Mouse (Mus musculus) liver, embryonic 11.5 days (tissue): ENCODE data around the gene Mab21l2. TPM values are rescaled to one million over a fixed set of nuclear protein-coding genes. Genes with fewer than 3 reads are reported as not detected.

Source experiments
- ATAC-seq: fragments of 200-750 bp; cut with Nextera tagmentation; replicated peaks from 2 replicates; pipeline ENCODE4 v1.8.0; 2017; ENCODE audit warnings: moderate number of reproducible peaks, mild to moderate bottlenecking, moderate TSS enrichment, moderate library complexity; ENCODE audit not compliant: low FRiP score
- DNase-seq: peaks from one replicate; pipeline ENCODE4 v3.0.0-alpha.2; 2017; ENCODE audit warnings: low spot score
- H3K27ac ChIP-seq: fragments of 300-500 bp; sonication (generic); 2 replicates; pipeline ENCODE4 v1.5.1; 2014; ENCODE audit warnings: mild to moderate bottlenecking, low read depth, low read length, control low read depth
- H3K27me3 ChIP-seq: fragments of 300-500 bp; sonication (generic); replicated peaks from 2 replicates; pipeline ENCODE4 v1.6.1; 2014; ENCODE audit warnings: low read length, mixed read lengths; ENCODE audit not compliant: control insufficient read depth, insufficient read depth
- H3K36me3 ChIP-seq: fragments of 300-500 bp; sonication (generic); 2 replicates; pipeline ENCODE4 v1.6.1; 2014; ENCODE audit warnings: mild to moderate bottlenecking, low read length, moderate library complexity, mixed read lengths; ENCODE audit not compliant: control insufficient read depth, insufficient read depth
- H3K4me1 ChIP-seq: fragments of 300-500 bp; sonication (generic); replicated peaks from 2 replicates; pipeline ENCODE4 v1.6.1; 2014; ENCODE audit warnings: low read length, mixed read lengths; ENCODE audit not compliant: control insufficient read depth, insufficient read depth
- H3K4me2 ChIP-seq: fragments of 300-500 bp; sonication (generic); 2 replicates; pipeline ENCODE4 v1.6.1; 2014; ENCODE audit warnings: mild to moderate bottlenecking, control low read depth, moderate library complexity
- H3K4me3 ChIP-seq: fragments of 300-500 bp; sonication (generic); 2 replicates; pipeline ENCODE4 v1.5.1; 2014; ENCODE audit warnings: low read depth, low read length, control low read depth
- H3K9ac ChIP-seq: fragments of 300-500 bp; sonication (generic); 2 replicates; pipeline ENCODE4 v1.6.1; 2014; ENCODE audit warnings: low read depth, low read length, control low read depth
- H3K9me3 ChIP-seq: fragments of 300-500 bp; sonication (generic); 2 replicates; pipeline ENCODE4 v1.6.1; 2016; ENCODE audit warnings: low read length, inconsistent platforms, mixed read lengths; ENCODE audit not compliant: control insufficient read depth
- WGBS: fragments of 180-500 bp; shearing (Covaris S2); extraction: QIAGEN DNeasy Blood & Tissue Kit; methylation state at CpG from one replicate; pipeline ENCODE4 v1.1.7; 2014; 5-methylcytosine and 5-hydroxymethylcytosine counted together
- polyA plus RNA-seq: library from polyadenylated mRNA; unstranded; fragments of >200 nt; fragmentation: Nextera tagmentation; extraction: Ambion mirVana; gene quantifications from 2 replicates; pipeline ENCODE4 v1.2.1, GENCODE M21; 2014

Gene Mab21l2
- polyA plus RNA-seq, 1 experiment from 2014 or later, result 19.4 TPM

DNA sequence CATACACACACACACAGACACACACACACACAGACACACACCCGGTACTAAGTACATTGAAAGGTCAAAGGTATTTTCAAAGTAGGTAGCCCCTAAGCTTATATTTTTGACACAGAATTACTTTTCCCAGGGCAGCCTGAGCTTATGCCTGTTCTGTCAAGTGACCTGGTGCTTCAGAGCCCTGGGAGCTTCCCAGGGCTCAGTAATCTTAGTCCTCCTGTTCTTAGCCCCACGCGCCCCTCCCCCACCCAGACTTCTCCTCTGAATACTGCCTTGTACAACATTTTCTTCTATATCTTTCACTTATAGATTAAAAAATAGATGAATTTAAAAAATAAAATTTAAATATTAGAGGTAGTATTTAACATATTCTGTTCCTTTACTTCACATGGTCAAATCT is 3.6 kb downstream of the Mab21l2 start:
- H3K9ac ChIP-seq, result no peak overlapping the region
- H3K4me2 ChIP-seq, result no peak overlapping the region

DNA sequence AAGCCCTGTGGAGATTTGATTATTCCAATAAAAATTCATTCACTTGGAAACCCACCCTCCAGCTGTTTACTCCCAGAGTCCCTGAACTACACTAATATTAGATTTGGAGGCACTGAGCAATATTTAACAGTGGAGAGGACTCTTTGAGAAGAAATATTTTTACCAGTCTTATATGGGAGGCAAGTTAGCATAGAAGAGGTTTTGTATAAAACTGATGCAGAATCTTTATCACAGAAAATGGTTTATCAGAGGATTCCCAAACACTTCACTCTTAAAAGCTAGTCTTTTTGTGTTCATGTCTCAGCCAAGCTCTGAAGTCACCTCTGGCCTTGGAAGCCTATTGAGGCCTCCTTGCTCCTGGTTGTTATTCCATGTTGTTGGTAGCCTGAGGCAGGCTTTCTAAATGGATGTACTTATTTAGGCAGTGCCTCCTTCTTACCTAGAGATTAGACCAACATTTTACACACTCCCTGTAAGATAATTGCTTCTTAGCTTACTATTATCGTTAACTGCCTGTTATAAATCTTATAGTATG is 6.5 kb downstream of the Mab21l2 start:
- H3K27me3 ChIP-seq, result peaks cover 12% of the 10 kb centered on the region
- no peak overlapping the region for H3K4me2 ChIP-seq
- WGBS, result 73% methylated on average over 1 of the region's 1 CpGs
- no peaks in the 10 kb centered on the region for H3K9me3 ChIP-seq
- H3K9ac ChIP-seq, result no peak overlapping the region
- H3K4me1 ChIP-seq, result peaks cover 2% of the 10 kb centered on the region
- no peak overlapping the region for H3K27ac ChIP-seq
- no peak for DNase-seq
- H3K36me3 ChIP-seq, result no peaks in the 10 kb centered on the region
- H3K4me3 ChIP-seq, result no peak overlapping the region
- no peak for ATAC-seq

More for the DNA sequence above, 3.6 kb downstream of the Mab21l2 start:
- H3K36me3 ChIP-seq, result no peaks in the 10 kb centered on the region
- ATAC-seq (no peak), DNase-seq (no peak)
- 45% methylated on average over 3 of the region's 3 CpGs for WGBS
- no peak overlapping the region for H3K27ac ChIP-seq
- no peak overlapping the region; the same call in 1 of the 2 replicates for H3K4me3 ChIP-seq
- H3K9me3 ChIP-seq, result no peaks in the 10 kb centered on the region
- H3K4me1 ChIP-seq, result peaks cover 13% of the 10 kb centered on the region
- H3K27me3 ChIP-seq, result peaks cover 37% of the 10 kb centered on the region

DNA sequence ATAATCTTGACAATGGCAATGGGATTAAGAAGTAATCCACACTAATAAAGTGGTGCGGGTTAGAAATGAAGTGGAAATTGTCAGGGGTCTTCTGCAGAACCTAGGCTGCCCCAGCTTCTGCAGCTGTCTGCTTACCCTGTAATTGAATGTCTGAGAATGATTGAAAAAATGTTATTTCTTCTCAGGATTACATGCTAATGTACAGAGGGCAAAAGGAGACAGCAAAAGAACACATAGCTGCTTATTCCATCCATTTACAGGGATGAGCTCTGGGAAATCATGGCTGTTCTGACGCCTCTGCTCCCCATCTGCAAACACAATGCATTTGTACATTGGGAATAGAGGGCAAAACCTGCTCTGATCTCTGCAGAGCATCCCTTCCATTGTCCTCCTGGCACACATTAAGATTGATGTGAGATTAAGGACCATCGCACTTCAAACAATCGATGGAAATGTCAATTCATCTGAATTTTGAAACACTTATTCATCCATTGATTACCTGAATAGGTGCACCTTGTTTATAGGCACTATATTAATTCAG is 7.3 kb downstream of the Mab21l2 start:
- H3K4me1 ChIP-seq, result no peaks in the 10 kb centered on the region
- no peaks in the 10 kb centered on the region for H3K9me3 ChIP-seq
- no peak for ATAC-seq
- H3K36me3 ChIP-seq, result no peaks in the 10 kb centered on the region
- no peak overlapping the region for H3K27ac ChIP-seq
- WGBS, result 74% methylated on average over 4 of the region's 4 CpGs
- no peak overlapping the region for H3K9ac ChIP-seq
- H3K27me3 ChIP-seq, result peaks cover 4% of the 10 kb centered on the region
- no peak for DNase-seq
- no peak overlapping the region for H3K4me2 ChIP-seq
- no peak overlapping the region for H3K4me3 ChIP-seq

DNA sequence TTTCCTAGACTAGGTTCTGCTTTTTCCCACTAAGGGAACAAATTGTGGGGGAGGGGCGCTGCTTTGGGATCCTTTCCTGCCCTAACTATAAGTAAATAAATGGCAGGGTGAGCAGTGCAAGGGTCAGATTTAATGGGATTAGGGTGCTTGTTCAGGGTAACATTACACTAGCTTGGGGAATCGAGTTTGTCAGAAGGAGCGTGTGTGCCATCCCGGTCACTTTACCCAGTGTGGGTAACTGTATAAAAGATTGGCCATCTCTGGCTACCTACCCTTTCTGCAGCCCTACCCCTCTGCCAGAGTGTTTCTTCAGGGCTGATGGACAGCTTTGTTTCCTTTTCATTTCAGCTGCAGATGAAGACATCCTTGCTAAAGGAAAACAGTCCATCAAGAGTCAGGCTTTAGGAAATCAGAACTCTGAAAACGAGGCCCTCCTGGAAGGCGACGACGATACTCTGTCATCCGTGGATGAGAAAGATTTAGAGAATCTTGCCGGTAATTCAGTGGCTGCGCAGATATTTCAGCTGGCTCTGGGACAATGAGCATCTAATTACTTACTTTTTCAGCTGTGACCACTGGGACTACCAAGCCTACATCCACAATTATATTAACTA is 8.8 kb downstream of the Mab21l2 start:
- Histone ChIP-seq H3K4me1 (no peaks in the 10 kb centered on the region), H3K9ac (no peak overlapping the region), H3K9me3 (no peaks in the 10 kb centered on the region), H3K27ac (peak overlapping the region; percentile 8; the same call in 1 of the 2 replicates), H3K4me2 (peak overlapping the region; percentile 9; the same call in 1 of the 2 replicates), H3K4me3 (no peak overlapping the region), H3K27me3 (no peaks in the 10 kb centered on the region), H3K36me3 (no peaks in the 10 kb centered on the region)
- DNase-seq (no peak), ATAC-seq (no peak; the same call in 1 of the 2 replicates)
- 67% methylated on average over 11 of the region's 11 CpGs for WGBS

DNA sequence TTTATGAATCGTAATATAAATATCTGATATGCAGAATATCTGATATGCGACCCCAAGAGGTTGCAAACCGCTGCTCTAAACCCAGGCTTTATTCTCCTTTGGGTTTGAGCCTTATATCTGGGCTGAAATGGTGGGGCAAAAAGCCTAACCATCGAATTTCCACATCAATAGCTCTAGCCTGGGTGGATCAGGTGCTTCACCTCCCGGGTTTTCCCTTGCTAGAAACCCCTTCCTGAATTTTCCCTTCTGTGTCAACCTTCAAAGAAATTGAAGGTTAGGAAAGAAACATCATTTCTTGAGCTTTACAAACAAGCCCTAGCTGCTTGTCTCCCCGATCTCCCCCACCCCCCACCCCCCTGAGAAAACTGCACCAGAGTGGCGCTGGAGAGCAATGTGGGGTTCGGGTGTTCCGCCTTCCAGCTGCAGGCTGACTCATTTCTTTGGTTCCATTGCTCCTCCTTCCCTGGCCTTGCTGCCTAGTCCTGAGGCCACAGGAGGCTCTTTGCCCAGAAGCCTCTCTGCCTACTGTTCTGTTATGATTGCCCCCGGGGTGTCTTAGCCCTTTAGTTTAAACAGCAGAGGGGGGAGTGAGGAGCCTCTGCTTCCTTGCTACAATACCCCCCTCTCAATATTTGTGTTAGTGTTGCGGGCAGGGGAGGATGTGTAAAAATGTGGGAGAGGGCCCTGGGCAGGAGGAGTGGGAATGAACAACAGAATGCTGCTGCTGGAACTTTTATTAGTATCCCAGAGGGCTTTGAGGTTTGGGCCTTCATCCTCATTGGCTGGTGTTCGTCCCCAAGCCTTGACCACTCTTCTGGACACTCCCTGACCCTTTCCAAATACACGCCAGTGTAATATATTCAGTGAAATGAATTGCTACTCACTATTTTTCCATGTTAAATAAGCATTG is 9.5 kb downstream of the Mab21l2 start:
- DNase-seq, result no peak
- Histone ChIP-seq H3K9ac (no peak overlapping the region), H3K36me3 (no peaks in the 10 kb centered on the region), H3K4me2 (peak overlapping the region; percentile 9; the same call in 1 of the 2 replicates), H3K27me3 (no peaks in the 10 kb centered on the region), H3K4me1 (no peaks in the 10 kb centered on the region), H3K27ac (peak overlapping the region; percentile 23; the same call in 1 of the 2 replicates), H3K4me3 (no peak overlapping the region), H3K9me3 (no peaks in the 10 kb centered on the region)
- 39% methylated on average over 13 of the region's 13 CpGs for WGBS
- peak; percentile 23; the same call in 1 of the 2 replicates for ATAC-seq

DNA sequence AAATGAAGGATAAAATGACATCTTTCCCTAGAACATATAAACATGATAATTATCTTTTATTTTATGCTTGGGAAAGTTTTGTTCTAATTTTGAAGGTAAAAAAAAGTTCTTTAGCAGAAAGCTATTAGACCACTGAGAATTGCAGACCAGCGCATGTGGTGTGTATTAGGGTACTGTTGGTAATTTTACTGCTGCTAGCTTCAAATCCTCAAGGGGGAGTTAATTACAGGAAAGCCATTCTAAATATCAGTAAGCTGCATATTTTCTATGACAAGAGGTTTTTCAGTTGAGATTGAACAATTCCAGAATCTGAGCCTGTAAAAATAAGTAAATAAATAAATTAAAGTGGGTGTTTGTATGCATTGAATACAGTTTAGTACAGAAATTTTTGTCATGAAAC is 11.7 kb downstream of the Mab21l2 start:
- Histone ChIP-seq H3K9ac (no peak overlapping the region), H3K4me3 (no peak overlapping the region), H3K27ac (no peak overlapping the region), H3K36me3 (no peaks in the 10 kb centered on the region), H3K9me3 (no peaks in the 10 kb centered on the region), H3K4me2 (no peak overlapping the region), H3K27me3 (no peaks in the 10 kb centered on the region), H3K4me1 (no peaks in the 10 kb centered on the region)
- 85% methylated on average over 1 of the region's 1 CpGs for WGBS
- no peak for DNase-seq
- no peak for ATAC-seq

DNA sequence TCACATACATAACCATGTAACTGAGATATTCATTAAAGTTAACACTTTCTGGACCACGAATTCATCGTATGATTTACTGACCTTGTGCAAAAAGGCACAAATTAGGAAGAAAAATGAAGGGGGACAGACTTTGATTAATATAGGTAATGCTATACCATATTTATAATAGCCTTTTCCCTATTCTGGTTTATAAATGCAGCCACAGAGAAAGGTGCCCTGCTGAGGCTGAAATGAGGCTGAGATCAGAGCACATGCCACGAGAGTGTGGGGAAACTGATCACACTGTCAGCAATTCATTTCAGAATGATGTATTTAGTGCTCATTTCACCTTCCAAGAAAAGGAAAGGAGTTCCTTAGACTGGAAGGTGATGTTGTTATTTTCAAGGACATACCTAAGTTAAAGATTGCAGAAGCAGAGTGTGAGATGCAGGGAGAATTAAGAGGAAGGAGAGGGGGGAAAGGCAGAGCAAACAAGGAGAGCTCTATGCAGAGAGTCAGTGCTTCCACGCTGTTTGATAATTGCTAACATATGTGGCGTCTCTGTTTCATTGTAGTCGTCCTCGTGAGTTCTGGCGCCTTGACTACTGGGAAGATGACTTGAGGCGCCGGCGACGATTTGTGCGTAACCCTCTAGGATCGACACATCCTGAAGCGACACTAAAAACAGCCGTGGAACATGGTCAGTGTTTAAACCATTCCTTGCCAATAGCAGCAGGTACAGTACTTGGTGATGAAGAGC is 16.7 kb downstream of the Mab21l2 start:
- H3K4me2 ChIP-seq, result no peak overlapping the region
- H3K27me3 ChIP-seq, result no peaks in the 10 kb centered on the region
- H3K9me3 ChIP-seq, result no peaks in the 10 kb centered on the region
- no peak overlapping the region for H3K4me3 ChIP-seq
- DNase-seq, result no peak
- H3K36me3 ChIP-seq, result no peaks in the 10 kb centered on the region
- ATAC-seq, result no peak
- no peak overlapping the region for H3K9ac ChIP-seq
- no peaks in the 10 kb centered on the region for H3K4me1 ChIP-seq
- 73% methylated on average over 16 of the region's 16 CpGs for WGBS
- no peak overlapping the region for H3K27ac ChIP-seq

DNA sequence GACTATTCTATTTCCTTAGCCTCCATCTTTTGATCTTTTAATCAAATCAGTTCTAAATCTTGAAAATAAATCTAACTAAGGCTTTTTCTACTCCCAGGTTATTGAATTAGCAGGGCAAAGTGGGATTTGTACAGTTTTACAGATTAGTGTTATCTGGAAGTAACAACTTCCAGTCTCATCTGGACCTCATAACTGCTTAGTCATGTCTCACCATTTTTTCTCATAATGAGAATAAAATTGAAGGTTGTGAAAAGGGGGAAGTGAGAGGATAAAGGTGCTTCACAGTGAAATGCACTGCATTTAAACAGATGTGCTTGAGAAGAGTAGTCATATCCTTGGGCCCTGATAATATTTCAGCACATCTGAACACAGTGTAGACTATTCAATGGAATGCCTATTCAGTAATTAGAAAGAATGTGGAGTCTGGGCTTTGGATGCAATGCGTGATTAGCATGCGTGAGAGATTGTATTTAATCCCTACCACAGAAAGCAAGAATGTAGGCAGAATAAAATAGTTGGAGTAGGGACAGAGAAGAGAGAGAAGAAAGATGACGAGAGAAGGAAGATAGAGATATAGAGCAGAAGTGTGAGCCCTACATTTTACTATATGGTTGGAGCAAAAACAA is 25.4 kb downstream of the Mab21l2 start:
- 81% methylated on average over 3 of the region's 3 CpGs for WGBS
- Histone ChIP-seq H3K9ac (no peak overlapping the region), H3K27me3 (no peaks in the 10 kb centered on the region), H3K9me3 (no peaks in the 10 kb centered on the region), H3K4me3 (no peak overlapping the region), H3K36me3 (no peaks in the 10 kb centered on the region), H3K27ac (no peak overlapping the region), H3K4me2 (no peak overlapping the region), H3K4me1 (no peaks in the 10 kb centered on the region)
- DNase-seq (no peak), ATAC-seq (no peak)
